Mouse (Mus musculus) gastrocnemius, postnatal 25 days (tissue): ENCODE measurements at regions not wholly inside any gene's neighbourhood (a gene's known extent, or its start where the extent isn't known, plus 50 kb on each side); places are given as distances from the start of the nearest gene placed in this dataset.

Source experiments
- DNase-seq: peaks from one replicate; pipeline ENCODE4 v3.0.0; 2022

DNA sequence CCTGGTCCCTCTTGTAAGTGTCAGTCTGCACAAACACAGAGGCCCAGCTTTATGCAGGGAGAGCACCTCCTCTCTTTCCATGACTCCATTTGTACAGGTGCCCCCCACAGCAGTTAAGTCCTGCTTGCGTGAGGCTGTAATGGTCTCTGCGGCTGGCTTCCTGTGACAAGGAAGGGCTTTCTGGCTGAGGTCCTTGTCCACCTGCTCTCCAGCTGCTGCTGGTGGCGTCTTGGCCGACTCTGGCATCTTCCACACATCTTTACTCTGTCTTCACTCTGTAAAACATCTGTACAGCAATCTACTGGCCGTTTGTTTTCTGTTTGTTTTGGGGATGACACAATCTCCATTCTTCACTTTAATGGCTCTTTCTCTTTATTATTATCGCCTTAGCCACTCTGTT, 60.8 kb downstream of the Rpusd4 start:
- DNase-seq = peak; percentile 11

DNA sequence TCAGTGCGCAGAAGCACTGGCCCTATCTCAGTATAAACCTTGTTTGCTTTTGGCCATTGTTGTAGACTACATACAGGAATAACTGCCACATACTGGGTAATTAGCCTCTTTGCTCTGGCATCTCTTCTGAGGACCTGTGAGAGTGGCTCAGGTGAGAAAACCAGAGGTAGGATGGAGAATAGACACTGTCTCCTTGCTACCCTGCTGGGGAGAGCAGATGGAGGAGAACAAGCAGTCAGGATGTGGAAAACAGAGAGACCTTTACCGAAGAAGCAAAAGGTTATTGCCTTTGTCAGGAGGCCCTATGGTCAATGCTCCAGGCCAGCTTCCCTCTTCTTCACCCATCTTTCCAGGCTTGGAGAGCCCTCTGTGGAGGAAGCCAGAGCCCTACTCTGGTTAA, 62.7 kb downstream of the Rpusd4 start:
- DNase-seq = no peak

DNA sequence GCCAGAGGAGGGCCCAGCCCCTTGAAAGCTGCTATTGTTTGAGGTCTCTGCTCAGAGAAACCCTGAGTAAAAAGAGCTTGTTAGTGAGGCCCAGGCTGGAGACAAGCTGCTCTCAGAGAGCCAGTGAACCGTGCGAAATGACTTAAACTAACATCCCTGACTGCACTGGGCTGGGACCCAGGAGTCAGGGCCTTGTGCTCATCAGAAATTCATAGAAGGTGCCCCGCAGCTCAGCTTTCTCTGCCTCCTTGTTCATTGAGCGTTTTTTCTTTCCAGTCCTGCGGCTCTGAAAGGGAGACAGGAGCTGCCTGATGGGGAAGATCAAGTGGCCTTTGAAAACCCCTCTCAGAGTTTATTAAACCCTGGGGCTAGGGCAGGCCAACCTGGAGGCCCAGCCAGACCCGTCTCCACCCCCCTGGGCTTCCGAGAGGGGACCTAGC, 63.6 kb downstream of the Rpusd4 start:
- DNase-seq = peak; percentile 4

DNA sequence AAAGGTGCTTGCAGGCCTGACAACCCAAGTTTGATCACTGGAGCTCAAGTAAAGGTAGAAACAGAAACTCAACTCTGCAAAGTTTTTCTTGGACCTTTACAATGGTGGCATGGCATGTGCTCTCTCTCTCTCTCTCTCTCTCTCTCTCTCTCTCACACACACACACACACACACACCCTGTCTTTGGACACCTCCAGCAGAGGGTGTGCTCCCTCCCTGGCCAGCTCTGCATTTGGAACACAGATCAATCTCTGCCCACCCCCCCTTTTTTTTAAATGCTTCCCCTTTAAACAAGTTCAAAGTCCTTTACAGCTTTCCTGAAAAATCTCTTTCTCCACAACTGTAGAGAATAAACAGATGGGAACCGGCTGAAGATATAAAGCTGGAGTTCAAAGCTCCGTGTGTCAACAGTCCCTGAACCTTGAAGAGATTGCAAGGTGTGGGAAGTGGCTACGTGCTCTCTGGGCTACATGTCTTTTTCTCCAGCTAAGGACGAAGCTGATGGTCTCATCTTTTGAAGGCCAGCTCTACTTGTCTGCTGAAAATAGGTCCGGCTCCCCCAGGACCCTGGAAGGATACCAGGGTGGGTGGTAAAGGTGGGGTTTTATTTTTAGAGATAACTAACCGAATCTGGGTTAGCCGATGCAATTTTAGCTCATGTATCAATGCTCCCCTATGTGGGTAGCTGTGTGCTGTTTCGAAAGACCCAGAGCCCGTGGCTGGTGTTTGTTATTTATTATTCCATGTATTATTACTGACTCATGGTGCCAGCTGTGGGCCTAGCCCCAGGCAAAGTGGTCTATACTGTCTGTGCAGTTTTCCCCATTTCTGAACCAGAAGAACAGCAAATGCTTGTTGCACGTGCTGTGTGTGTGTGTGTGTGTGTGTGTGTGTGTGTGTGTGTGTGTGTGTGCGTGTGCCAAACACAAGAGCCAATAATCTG, 65.3 kb downstream of the Rpusd4 start:
- peak; percentile 3 for DNase-seq

DNA sequence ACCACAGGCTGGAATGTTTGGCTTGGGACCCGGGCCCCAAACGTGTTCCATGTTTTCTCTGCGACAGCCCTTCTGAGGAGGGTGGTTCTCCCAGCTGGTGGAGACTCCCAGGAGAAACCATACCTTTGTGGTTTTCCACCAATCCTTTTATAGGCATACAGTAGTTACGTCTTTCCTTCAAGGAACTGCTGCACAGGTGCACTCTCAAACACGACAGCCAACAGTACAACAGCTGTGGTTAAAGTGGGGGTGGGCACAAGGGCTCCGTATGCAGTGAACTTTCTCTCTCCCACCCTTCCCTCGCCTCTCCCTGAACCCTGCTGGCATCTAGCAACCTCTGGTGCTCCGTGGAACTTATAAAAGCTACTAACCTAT, 66.0 kb downstream of the Rpusd4 start:
- DNase-seq = peak; percentile 3

DNA sequence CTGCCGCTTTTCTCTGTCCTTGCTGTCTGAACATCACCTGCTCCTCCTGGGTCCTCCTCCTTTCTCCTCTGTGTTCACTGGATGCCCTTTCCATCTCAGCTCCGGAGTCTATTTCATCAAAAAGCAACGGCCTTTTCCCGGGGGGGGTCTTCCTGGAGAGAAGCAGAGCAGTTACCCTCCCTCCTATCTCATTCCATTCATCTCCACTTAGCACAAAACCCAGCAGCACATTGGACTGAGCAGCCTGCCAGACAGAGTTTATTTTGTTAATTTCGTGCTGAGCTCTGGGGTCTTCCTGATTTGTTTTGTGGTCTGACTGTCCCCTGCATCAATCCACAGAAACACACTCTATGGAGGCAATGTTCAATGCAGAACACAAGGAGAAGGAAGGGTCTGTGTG, 66.9 kb downstream of the Rpusd4 start:
- peak; percentile 2 for DNase-seq

DNA sequence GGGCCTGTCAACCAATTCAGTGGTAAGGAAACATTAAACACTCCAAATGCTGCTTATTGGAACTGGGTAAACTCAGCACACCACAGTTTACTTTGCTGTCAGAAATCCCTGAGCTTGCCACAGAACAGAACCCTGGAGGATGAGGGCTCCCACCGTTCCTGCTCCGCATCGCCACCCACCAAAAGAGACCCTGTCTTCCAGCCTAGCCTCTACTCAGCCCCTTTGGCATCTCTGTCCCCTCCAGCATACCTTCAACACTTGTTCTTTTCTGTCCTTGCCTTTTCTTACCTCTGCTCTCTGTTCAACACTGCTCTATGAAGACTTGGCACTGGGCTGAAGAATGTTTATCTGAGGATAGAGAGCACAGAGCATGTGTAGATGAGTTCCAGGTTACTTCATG, 67.5 kb downstream of the Rpusd4 start:
- DNase-seq = peak; percentile 2

DNA sequence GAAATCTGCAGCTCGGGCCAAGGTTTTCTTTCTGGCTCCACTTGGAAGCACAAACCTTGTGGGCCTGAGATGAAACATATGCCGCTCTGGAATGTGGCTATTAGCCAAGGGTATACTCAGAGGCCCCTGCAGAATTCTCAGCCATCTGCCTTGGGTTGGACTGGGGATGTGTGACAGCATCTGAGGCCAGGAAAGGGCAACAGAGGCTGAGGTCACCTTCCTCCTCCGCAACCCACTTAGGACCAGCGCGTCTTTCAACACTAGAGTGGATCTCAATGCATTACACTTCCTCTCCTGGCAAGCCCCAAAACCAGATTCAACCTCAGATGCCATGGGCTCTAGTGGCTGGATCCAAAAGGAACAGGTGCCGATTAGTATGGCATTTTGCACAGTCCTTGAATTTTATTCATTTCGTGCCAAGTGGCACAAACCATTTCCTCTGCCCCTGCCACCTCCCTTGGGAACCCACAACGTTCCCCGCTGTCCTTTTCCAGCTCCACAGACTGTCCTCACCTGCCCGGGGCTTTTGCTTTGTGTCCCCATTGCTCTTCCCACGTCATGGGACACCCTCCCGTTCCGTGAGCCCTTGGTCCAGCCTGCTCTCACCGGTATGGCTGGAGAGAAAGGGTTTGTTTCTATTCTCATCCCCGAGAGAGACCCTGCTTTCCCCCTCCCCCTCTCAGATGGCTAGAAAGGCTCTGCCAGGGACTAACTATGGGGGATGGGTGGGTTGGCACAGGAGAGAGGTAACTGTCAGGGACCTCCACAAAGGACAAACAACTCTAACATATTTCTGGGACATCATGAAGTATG, 68.4 kb downstream of the Rpusd4 start:
- DNase-seq = peak; percentile 34

DNA sequence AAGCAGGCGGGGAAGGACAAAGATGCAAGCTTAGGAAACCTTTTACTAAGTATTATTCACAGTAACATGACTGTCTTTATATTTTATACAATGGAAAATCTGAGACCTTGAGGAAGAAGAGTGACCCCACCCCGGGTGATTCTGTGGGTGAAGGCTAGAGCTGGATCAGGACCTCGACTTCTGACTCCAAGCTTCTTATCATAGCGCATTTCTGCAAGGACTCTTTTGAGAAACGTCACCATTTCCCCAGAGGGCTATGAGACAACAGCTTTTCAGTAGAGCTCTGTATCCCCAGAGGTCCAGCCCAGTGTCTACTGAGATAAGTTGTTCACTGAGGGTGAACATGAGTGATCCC, 69.0 kb downstream of the Rpusd4 start:
- DNase-seq = peak; percentile 3

DNA sequence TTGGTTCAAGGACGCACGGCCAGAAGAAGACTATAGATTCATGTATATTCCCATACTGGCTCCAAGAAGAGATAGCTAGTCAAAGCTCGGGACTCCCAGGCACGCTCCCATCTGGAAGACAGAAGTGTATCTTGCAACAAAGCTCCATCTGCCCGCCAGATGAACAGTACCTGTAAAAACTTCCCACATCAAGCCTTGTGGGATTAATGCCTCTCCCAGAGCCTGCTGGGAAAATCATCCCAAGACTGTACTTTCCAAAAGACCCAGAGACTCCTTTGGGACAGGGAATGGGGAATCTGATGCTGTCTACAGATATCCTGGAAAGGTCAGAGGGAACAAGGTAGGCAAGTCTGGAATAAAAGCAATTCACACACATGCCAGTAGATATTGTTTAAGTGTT, 71.2 kb downstream of the Rpusd4 start:
- peak; percentile 2 for DNase-seq

DNA sequence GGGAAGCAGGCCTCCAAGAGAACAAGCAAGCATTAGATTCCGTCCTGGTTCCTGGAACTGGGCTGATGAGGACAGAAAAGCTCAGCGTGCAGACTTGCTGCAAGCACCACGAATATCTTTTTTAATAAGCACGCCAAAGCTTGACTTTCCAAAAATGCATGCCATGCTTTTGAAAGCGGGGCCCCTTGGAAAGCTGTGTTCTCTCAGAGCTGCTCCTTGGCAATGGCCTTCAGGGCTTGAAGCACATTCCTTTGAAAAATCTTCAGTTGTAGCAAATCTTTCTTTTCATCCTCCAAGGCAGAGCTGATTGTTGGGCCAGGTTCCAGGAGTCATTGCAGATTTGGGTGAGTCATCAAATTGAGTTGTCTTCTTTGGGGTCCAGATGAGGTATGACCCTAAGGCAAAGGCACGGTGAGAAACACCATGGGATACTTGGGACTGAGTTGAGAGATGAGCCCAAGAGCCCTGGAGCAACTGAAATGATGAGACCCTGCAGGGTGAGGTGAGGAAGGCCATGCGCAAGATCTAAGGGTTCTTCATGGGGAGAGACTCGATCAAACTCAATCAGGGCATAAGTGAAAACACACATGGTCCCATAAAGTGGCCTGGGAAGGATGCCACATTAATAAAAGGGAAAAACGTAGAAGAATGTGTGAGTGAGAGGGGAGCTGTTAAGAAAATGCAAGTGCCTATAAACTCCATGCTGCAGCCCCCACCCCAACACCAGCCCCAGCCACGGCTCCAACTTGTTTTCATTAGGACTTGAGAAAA, 72.0 kb downstream of the Rpusd4 start:
- peak; percentile 26 for DNase-seq

DNA sequence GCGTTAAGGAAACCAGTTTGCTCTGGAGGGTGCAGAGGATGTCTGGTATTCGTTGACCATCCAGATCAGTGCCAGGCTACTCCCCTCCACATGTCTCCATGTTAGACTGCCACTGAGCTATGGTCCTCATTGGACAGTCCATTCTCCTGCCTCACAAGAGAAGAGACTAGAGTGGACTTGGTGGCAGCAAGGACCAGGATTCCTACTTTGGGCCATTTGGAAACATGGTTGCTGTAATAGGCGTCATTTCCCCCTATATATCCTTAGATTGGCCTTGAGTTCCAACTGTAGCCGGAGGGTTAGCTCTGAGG, 72.6 kb downstream of the Rpusd4 start:
- DNase-seq = no peak

DNA sequence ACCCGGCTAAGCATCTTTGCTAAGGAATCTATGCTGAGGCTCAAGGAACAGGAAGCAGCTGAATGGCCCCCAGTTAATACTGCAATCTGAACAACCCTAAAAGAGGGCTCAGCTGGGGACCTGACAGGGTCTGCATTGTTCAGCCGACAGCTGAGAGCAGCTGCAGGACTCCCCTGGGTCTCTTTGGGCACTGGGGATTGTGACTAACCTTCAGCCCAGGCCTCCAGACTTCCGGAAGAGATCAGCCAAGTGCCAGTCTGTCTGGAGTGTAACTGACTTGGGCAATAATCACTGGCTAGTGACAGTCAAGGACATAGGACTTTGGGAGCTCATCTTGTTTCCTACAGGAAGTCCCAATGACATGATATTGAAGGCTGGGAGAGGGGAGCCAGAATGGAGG, 73.1 kb downstream of the Rpusd4 start:
- DNase-seq = peak; percentile 44

DNA sequence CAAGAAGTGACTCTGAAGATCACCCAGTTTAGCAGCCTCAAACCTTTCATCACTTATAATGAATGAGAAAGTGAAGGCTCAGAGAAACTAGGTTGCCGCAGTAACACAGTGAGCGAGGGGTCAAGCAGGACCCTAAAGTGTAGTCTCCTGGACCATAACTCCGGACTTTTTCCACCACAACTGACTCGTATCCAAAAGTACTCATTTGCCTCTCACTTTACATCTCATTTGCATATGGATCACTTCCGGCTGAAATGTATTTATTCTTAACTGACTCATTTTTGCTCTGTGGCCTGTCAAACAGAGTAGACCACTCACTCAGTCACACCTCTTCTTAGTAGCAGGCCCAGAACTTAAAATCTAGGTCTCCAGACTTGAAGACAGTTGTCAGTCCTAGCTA, 73.7 kb downstream of the Rpusd4 start:
- DNase-seq = peak; percentile 4

DNA sequence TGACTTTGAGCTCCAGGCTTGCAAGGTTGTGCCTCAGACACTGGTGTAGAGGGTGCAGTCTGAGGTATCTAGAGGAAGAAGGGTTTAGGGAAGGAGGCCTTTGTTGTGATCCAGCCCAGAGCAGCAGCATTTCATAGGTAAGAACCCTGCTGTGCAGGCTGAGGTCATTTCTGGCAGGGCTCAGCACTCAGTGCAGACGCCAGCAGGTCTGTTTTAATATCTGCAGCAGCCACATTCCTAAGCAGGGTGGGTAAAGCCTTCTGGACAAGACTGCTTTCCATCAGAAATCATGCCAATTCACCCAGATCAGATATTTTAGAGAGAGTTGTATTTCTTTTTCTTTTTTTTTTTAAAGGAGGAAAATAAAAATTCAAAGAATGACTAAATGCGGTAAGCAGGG, 74.8 kb downstream of the Rpusd4 start:
- DNase-seq = peak; percentile 66

DNA sequence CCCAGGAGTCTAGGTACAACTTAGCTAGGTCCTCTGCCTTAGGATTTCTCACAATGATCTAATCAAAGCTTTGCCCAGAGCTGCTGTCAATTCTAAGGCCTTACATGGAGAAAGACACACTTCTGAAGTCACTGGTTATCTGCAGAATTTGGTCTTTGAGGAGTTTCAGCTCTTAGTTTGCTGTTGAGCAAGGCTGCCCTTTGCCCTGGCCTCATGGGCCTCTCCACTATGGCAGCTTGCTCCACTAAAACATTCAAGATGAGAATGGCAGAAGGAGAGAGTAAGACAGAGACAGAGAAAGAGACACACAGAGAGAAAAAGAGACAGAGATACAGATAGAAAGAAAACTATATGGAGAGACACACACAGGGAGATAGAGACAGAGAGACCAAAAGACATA, 75.7 kb downstream of the Rpusd4 start:
- no peak for DNase-seq

DNA sequence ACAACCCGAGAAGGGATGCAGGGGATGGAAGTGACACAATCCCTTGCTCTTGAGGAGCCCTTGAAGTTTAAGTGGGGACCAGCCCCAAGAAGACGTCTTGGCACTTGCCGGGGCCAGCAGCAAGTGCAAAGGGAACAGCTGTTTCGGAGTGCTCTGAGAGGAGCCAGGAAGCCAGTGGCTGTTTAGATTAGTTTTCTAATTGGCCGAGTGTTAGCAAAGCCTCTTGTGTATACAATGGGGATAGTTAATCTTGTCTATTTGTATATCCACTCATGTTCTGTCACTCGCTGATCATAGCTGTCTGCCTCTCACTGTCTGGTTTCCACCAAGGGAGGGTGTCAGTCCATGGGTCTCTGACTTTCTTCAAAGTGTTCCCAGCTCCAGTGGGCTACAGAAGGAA, 76.6 kb upstream of the Cdon start:
- no peak for DNase-seq

DNA sequence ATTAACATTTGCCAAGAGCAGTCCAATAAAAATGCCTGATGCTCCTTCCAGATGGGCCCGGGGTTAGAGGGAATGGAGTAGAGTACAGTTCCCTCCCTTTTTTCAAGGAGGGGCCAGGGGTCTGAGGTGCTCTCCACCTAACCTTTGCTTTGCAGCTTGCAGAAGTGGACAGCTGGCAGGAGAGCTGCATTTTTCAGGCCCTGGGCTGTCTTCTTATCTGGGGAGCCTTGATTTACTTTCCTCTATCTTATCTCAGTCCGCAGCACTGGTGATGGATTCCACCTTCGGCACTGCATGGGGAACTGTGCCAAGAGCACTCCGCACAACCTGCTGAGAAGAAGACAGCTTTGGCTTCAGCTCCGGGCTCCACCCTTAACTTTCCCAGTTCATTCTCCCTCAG, 74.5 kb upstream of the Cdon start:
- DNase-seq = no peak

DNA sequence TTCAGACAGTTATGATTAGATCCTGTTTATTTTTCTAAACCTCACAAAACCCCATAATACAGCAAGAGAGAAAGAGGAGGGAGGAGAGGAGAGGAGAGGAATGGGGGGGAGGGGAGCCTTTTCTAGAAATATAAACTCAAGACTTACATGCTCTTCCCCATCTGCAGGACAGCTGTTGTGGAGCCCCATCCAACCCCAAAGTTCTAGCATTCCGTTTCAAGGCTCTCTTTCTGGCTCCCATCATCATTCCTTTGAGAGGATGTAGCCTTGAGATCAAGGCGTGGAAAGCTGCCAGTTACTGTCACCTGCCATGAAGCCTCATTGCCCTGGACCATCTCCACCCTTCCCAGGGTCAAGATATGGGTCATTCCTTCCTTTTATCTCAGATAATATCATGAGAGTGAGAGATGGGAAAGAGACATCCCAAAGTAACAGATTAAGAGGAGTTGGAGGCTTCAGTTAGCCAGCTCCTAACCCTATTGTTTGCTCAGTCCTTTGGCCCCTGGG, 70.8 kb upstream of the Cdon start:
- DNase-seq = no peak

DNA sequence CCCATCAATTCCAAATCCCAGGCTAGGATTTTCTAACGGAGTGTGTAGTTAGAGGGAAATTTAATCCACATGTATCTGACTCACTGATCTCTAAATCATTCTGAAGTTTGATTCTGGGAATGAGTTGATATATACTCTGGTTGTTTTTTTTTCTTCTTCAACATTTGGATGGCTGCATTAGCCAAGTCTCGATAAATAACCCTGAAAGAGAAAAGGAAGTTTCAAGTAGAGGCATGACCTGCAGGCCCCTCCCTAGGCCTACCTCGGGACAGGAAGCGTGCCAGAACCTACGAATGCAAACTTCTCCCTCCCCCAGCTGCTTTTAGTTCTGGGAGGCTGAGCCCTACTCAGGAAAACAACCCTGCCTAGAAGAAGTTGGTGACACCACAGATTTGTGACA, 69.4 kb upstream of the Cdon start:
- DNase-seq = no peak

DNA sequence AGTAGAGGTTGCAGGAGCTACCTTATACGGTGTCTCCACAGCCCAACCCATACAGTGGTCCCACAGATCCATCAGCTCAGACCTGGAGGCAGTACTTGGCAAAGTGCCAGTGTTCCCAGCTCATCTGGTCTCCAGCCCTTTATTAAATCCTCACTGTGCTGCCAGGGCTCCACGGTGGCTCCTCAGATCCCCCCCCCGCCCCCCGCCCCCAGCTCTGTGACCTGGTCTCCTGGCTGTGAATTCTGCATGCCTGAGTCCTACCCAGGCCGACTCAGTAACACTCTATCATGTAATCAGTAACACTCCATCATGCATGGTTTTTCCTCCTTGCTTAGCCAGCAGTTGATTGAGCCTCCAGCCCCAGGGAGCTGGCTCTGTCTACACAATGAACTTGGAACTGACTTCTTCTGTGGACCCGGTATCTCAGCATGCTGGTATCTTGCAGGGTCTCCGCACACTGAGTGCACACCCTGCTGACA, 66.2 kb upstream of the Cdon start:
- DNase-seq = no peak

DNA sequence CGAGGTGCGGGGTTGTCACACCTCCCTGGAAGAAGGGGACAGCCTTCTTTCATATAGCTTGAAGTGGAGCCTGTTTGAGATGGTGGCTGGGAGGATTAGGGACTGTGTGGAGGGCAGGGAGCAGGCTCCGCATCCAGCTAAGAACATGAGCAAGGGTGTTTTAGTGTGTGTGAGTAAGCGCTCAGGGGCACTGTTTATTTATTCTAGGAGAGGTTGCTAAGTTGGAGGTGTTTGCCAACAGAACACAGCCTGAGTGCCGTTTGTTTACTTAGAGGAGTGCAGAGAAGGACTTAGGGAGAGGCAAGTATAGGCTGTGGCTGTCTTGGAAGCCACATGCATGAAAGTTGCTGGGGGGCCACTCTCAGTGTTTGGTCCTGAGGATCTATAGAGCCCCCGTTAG, 61.2 kb upstream of the Cdon start:
- DNase-seq = no peak
